Mouse (Mus musculus) kidney, postnatal 10 days (tissue): ENCODE measurements at regions not wholly inside any gene's neighbourhood (a gene's known extent, or its start where the extent isn't known, plus 50 kb on each side); places are given as distances from the start of the nearest gene placed in this dataset.

Source experiments
- DNase-seq: peaks from one replicate; pipeline ENCODE4 v3.0.0; 2021; ENCODE audit warnings: mixed read lengths

- DNase-seq, result no peak
These were observed 115.3 kb upstream of the Cpm start for GRCm38 (mm10) chr10:117513925-117514546.

GRCm38 (mm10) chr10:117512424-117513257 lies 116.7 kb upstream of the Cpm start:
- no peak for DNase-seq

- no peak for DNase-seq
These were observed 117.6 kb upstream of the Cpm start for GRCm38 (mm10) chr10:117511483-117512406.

GRCm38 (mm10) chr10:117510529-117511482 lies 118.5 kb upstream of the Cpm start:
- no peak for DNase-seq

GRCm38 (mm10) chr10:117510224-117510486 lies 119.1 kb upstream of the Cpm start:
- DNase-seq, result no peak

GRCm38 (mm10) chr10:117509431-117510223 lies 119.7 kb upstream of the Cpm start:
- DNase-seq, result no peak

- no peak for DNase-seq
These were observed 122.9 kb upstream of the Cpm start for GRCm38 (mm10) chr10:117506252-117506992.

GRCm38 (mm10) chr10:117505529-117505928 lies 123.8 kb upstream of the Cpm start:
- DNase-seq, result no peak

- no peak for DNase-seq
These were observed 124.2 kb upstream of the Cpm start for GRCm38 (mm10) chr10:117505057-117505456.

GRCm38 (mm10) chr10:117504267-117504902 lies 124.6 kb upstream of the Cpsf6 start:
- DNase-seq, result no peak

GRCm38 (mm10) chr10:117503222-117504184 lies 123.7 kb upstream of the Cpsf6 start:
- no peak for DNase-seq

GRCm38 (mm10) chr10:117502731-117503130 lies 122.9 kb upstream of the Cpsf6 start:
- DNase-seq, result no peak

GRCm38 (mm10) chr10:117502135-117502534 lies 122.3 kb upstream of the Cpsf6 start:
- DNase-seq, result no peak

GRCm38 (mm10) chr10:117501426-117501825 lies 121.6 kb upstream of the Cpsf6 start:
- DNase-seq, result no peak

GRCm38 (mm10) chr10:117500457-117501108 lies 120.8 kb upstream of the Cpsf6 start:
- DNase-seq, result no peak

GRCm38 (mm10) chr10:117499864-117500453 lies 120.1 kb upstream of the Cpsf6 start:
- DNase-seq, result no peak

- no peak for DNase-seq
These were observed 119.5 kb upstream of the Cpsf6 start for GRCm38 (mm10) chr10:117499177-117499863.
